Mouse (Mus musculus) lung, postnatal 0 days (tissue): ENCODE measurements around the gene Cpm.

Experiments used
- CTCF ChIP-seq: IDR thresholded peaks from 2 replicates; pipeline ENCODE4 v1.5.1; 2016; ENCODE audit warnings: antibody characterized with exemption, mild to moderate bottlenecking
- EP300 ChIP-seq: IDR thresholded peaks from 2 replicates; pipeline ENCODE4 v1.6.1; 2016; ENCODE audit warnings: antibody characterized with exemption, mild to moderate bottlenecking, control low read depth

- TF ChIP-seq EP300 (no peak), CTCF (no peak)
Observed at GRCm38 (mm10) chr10:117596165-117596735, 33.0 kb upstream of the Cpm start.
